Mouse (Mus musculus) neural tube, embryonic 10.5 days (tissue): Measurements from ENCODE around the gene Idh1.
A peak's percentile ranks its signal among the peaks of the same experiment; 100 is the strongest.

Experiments used
- DNase-seq: peaks from one replicate; pipeline ENCODE4 v3.0.0-alpha.2; 2017; ENCODE audit warnings: low spot score; ENCODE audit errors: extremely low spot score

Idh1 gene

DNA sequence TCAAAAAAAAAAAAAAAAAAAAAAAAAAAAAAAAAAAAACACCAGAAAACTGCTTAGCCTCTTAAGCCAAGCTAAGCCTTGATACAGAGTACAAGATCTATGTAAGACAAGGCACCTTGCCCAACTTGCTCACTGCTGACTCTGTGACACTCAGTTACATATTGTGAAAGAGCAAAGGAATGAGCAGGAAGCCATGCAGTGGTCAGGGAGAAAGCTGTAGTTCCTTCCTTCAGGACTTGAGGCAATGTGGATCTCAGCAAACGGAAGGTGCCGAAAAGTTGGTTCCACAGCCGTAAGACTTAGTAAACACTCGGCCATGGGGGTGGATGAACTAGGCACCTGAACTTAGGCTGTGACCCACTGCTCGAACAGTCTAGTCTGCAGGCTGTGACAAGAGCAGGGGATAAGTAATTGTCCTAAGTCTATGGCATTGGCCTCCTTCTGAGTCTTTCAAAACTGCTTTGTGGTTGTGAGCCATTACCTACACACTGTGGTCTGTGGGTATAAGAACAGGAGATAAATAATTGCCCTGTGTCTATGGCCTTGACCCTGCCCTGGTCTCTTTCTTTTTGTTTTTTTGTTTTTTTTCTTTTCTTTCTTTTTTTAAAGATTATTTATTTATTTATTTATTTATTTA, 72.6 kb downstream of the Idh1 start:
- no peak for DNase-seq

GRCm38 (mm10) chr1:65112807-65113196, 73.5 kb downstream of the Idh1 start:
- no peak for DNase-seq

- DNase-seq, result peak; percentile 73
These were observed 74.1 kb downstream of the Idh1 start for GRCm38 (mm10) chr1:65112031-65112806.

GRCm38 (mm10) chr1:65109756-65110435, 76.4 kb downstream of the Idh1 start:
- DNase-seq, result no peak

DNA sequence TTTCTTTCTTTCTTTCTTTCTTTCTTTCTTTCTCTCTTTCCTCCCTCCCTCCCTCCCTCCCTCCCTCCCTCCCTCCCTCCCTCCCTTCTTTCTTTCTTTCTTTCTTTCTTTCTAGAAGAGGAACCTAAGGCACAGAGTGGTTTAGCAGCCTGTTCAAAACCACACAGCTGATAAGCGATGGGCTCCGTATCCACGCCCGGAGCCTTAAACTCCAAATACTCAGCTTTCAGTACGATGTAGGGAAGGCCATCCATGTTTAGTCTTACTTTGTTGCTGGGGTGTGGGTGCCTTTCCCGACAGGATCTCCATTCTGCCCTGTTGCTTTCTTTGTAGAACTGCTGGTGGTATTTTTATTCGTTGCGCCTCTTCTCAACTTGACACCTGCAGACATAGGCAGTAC, 77.1 kb downstream of the Idh1 start:
- no peak for DNase-seq
